Mouse (Mus musculus) forebrain, embryonic 16.5 days (tissue): Measurements from ENCODE around the gene Gm19426. TPM values are rescaled to one million over a fixed set of nuclear protein-coding genes. Genes with fewer than 3 reads are reported as not detected.
"Not testable (repeated sequence)": the region's sequence is repeated elsewhere in the genome, so short reads cannot be mapped to it uniquely, and the experiment has no call there.

Experiments
- ATAC-seq: fragments of 200-750 bp; cut with Nextera tagmentation; 2 replicates; pipeline ENCODE4 v1.8.0; 2017; ENCODE audit warnings: mild to moderate bottlenecking, moderate library complexity
- H3K27ac ChIP-seq: fragments of 300-500 bp; sonication (generic); 2 replicates; pipeline ENCODE4 v1.5.1; 2014; ENCODE audit warnings: low read length, control low read depth
- H3K27me3 ChIP-seq: fragments of 300-500 bp; sonication (generic); replicated peaks from 2 replicates; pipeline ENCODE4 v1.6.1; 2014; ENCODE audit warnings: low read length; ENCODE audit not compliant: control insufficient read depth, insufficient read depth
- H3K36me3 ChIP-seq: fragments of 300-500 bp; sonication (generic); 2 replicates; pipeline ENCODE4 v1.6.1; 2014; ENCODE audit not compliant: control insufficient read depth, insufficient read depth
- H3K4me1 ChIP-seq: fragments of 300-500 bp; sonication (generic); replicated peaks from 2 replicates; pipeline ENCODE4 v1.6.1; 2014; ENCODE audit warnings: low read length; ENCODE audit not compliant: control insufficient read depth, insufficient read depth
- H3K4me2 ChIP-seq: fragments of 300-500 bp; sonication (generic); 2 replicates; pipeline ENCODE4 v1.6.1; 2014; ENCODE audit warnings: mild to moderate bottlenecking, low read length, control low read depth
- H3K4me3 ChIP-seq: fragments of 300-500 bp; sonication (generic); replicated peaks from 2 replicates; pipeline ENCODE4 v1.5.1; 2014; ENCODE audit warnings: mild to moderate bottlenecking, low read length, control low read depth
- H3K9ac ChIP-seq: fragments of 300-500 bp; sonication (generic); replicated peaks from 2 replicates; pipeline ENCODE4 v1.6.1; 2014; ENCODE audit warnings: low read depth, low read length, control low read depth
- H3K9me3 ChIP-seq: fragments of 300-500 bp; sonication (generic); 2 replicates; pipeline ENCODE4 v1.6.1; 2016; ENCODE audit warnings: low read length; ENCODE audit not compliant: control insufficient read depth
- WGBS: fragments of 180-500 bp; shearing (Covaris S2); extraction: QIAGEN DNeasy Blood & Tissue Kit; methylation state at CpG from one replicate; pipeline ENCODE4 v1.1.7; 2014; 5-methylcytosine and 5-hydroxymethylcytosine counted together
- polyA plus RNA-seq: library from polyadenylated mRNA; unstranded; fragments of >200 nt; fragmentation: Nextera tagmentation; extraction: Ambion mirVana; gene quantifications from 2 replicates; pipeline ENCODE4 v1.2.1, GENCODE M21; 2015

Gm19426 gene
- polyA plus RNA-seq, 1 experiment from 2014 or later, result 4.9 TPM

GRCm38 (mm10) chr2:84732394-84732793 lies 11.1 kb downstream of the Gm19426 start:
- Histone ChIP-seq H3K9ac (no peak overlapping the region), H3K27ac (no peak overlapping the region), H3K4me1 (peaks cover 40% of the 10 kb centered on the region), H3K4me2 (no peak overlapping the region), H3K9me3 (no peaks in the 10 kb centered on the region), H3K4me3 (no peak overlapping the region), H3K36me3 (no peaks in the 10 kb centered on the region), H3K27me3 (no peaks in the 10 kb centered on the region)
- WGBS, result 86% methylated on average over 1 of the region's 1 CpGs
- no peak for ATAC-seq

- no peak overlapping the region for H3K4me3 ChIP-seq
- 82% methylated on average over 3 of the region's 3 CpGs for WGBS
- no peak overlapping the region for H3K9ac ChIP-seq
- H3K36me3 ChIP-seq, result no peaks in the 10 kb centered on the region
- H3K27me3 ChIP-seq, result no peaks in the 10 kb centered on the region
- H3K4me1 ChIP-seq, result peaks cover 34% of the 10 kb centered on the region
- no peak for ATAC-seq
- no peak overlapping the region for H3K4me2 ChIP-seq
- no peak overlapping the region for H3K27ac ChIP-seq
- H3K9me3 ChIP-seq, result no peaks in the 10 kb centered on the region
These were observed 12.2 kb downstream of the Gm19426 start for GRCm38 (mm10) chr2:84731206-84731605.

DNA sequence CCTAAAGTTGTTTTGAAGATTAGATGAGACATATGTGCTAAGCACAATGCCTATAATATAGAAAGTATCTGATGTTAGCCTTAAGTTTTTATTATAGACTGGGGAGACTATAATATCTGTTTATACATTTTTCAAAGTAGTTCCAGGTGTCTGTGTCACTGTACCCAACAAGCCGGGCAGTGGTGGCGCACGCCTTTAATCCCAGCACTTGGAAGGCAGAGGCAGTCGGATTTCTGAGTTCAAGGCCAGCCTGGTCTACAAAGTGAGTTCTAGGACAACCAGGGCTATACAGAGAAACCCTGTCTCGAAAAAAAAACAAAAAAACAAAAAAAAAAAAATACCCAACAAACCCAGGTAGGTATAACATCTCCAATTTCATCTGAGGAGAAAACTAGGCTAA lies 15.3 kb downstream of the Gm19426 start:
- peaks cover 26% of the 10 kb centered on the region for H3K4me1 ChIP-seq
- not testable (repeated sequence) for H3K9ac ChIP-seq, H3K36me3 ChIP-seq, H3K4me3 ChIP-seq, ATAC-seq, H3K9me3 ChIP-seq, H3K4me2 ChIP-seq, H3K27ac ChIP-seq, H3K27me3 ChIP-seq
- WGBS, result 79% methylated on average over 5 of the region's 5 CpGs

DNA sequence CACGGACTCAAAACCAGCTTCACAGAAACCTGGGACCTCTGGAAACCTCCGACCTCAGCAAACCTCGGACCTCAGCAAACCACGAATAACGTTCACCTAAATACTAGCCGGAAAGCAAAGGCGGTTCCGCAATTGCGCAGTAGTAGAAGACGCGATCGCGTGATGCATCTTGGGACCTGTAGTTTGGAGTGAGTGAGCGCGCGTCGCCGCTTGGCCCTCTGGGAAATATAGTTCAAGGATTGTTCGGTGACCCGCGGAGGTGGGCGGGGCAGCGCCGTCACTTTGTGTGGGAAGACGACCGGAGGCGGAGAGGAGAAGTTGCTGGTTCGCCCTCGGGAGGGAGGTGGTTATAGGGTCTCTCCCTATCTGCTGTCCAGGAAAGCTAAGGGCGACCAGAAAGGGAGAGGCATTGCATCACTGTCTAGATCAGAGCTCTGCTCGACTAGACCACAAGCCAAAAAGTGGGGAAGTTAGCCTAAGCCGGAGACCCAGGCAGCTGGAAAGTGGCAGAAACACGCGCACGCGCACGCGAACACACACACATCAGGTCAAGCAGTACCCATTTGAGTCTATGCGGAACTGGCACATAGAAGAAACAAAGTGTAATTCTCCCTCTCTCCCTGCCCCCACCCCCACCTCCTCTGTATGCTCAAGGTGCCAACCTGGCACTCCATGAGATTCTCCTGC lies 16.1 kb downstream of the Gm19426 start, which contains the start of gene Clp1:
Gene Clp1 (minus strand): TSS at position 179 of the 687 bp plus-strand sequence.
- H3K27me3 ChIP-seq, result no peaks in the 10 kb centered on the region
- H3K4me1 ChIP-seq, result peaks cover 25% of the 10 kb centered on the region
- no peaks in the 10 kb centered on the region for H3K9me3 ChIP-seq
- peak; percentile 97 for ATAC-seq
- peak within 1 kb of the TSS; percentile 98 for H3K4me2 ChIP-seq
- peak within 1 kb of the TSS; percentile 86 for H3K27ac ChIP-seq
- under 1% methylated on average over 39 of the region's 39 CpGs for WGBS
- H3K36me3 ChIP-seq, result peaks cover 7% of the 10 kb centered on the region
- peak within 1 kb of the TSS; percentile 70 for H3K4me3 ChIP-seq
- peak within 1 kb of the TSS; percentile 71 for H3K9ac ChIP-seq

DNA sequence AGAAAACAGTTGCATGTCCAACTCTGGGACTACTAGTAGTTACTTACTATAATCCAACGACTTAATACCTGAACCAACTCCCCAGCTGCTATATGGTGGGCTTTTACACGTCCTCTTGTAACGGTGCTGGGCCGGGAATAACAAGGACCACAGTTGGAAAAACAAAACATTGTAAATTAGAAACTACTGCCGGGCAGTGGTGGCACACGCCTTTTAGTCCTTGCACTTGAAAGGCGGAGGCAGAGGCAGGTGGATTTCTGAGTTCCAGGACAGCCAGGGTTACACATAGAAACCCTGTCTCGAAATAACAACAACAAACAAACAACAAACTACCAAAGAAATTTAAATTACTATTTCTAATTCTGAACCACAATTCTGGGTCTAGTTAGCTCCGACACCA lies 16.7 kb downstream of the Gm19426 start:
- H3K36me3 ChIP-seq, result peaks cover 7% of the 10 kb centered on the region
- peak overlapping the region; percentile 61 for H3K9ac ChIP-seq
- H3K27ac ChIP-seq, result no peak overlapping the region
- no peaks in the 10 kb centered on the region for H3K27me3 ChIP-seq
- H3K9me3 ChIP-seq, result no peaks in the 10 kb centered on the region
- ATAC-seq, result peak; percentile 9
- peak overlapping the region; percentile 70 for H3K4me3 ChIP-seq
- peaks cover 25% of the 10 kb centered on the region for H3K4me1 ChIP-seq
- 3% methylated on average over 9 of the region's 9 CpGs for WGBS
- H3K4me2 ChIP-seq, result peak overlapping the region; percentile 98

GRCm38 (mm10) chr2:84725770-84726169 lies 17.7 kb downstream of the Gm19426 start:
- H3K36me3 ChIP-seq, result peaks cover 9% of the 10 kb centered on the region
- no peak overlapping the region for H3K4me3 ChIP-seq
- peaks cover 25% of the 10 kb centered on the region for H3K4me1 ChIP-seq
- H3K9ac ChIP-seq, result no peak overlapping the region
- no peak for ATAC-seq
- no peaks in the 10 kb centered on the region for H3K9me3 ChIP-seq
- no peak overlapping the region for H3K27ac ChIP-seq
- no peak overlapping the region for H3K4me2 ChIP-seq
- H3K27me3 ChIP-seq, result no peaks in the 10 kb centered on the region
- WGBS, result 93% methylated on average over 10 of the region's 10 CpGs

DNA sequence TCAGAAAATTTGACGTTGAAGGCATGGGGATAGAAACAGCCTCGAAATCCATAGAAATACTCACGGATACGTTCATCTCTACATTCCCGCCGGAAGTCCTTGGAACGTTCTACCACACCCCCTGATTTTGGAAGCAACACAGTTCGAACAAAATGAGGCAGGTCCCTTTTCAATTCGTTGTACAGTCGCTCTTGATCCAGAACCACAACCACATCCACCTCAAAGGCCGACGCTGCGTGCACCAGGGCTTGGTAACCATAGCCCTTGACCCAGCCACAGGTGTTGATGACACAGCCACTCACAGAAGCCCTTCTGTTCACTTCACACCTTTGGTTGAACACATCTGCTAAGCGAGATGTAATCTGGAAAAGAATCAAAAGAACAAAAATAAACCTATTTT lies 19.6 kb downstream of the Gm19426 start:
- H3K4me3 ChIP-seq, result no peak overlapping the region
- H3K36me3 ChIP-seq, result peaks cover 9% of the 10 kb centered on the region
- WGBS, result 93% methylated on average over 14 of the region's 14 CpGs
- H3K4me2 ChIP-seq, result no peak overlapping the region
- no peak for ATAC-seq
- H3K9me3 ChIP-seq, result no peaks in the 10 kb centered on the region
- H3K4me1 ChIP-seq, result peaks cover 25% of the 10 kb centered on the region
- H3K27me3 ChIP-seq, result no peaks in the 10 kb centered on the region
- H3K27ac ChIP-seq, result no peak overlapping the region
- no peak overlapping the region for H3K9ac ChIP-seq

DNA sequence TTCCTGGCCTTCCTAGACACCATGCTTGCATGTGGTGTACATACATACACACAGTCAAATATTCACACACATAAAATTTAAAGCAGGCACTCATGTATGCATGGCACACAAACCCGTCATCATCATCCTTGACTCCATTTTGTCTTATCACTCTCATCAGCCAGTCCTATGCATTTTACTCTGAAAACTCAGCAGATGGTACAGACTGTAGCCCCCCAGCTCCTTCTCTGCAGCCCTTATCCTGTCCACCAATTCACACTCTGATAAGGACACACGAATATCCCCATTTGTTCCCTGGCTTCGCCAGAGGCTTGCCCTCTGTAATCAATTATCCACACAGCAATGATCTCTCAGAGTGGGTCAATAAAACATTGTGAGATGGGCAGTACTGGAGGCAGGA lies 22.3 kb downstream of the Gm19426 start:
- WGBS, result 88% methylated on average over 3 of the region's 3 CpGs
- no peak overlapping the region for H3K27ac ChIP-seq
- no peak overlapping the region for H3K9ac ChIP-seq
- H3K4me2 ChIP-seq, result no peak overlapping the region
- peaks cover 9% of the 10 kb centered on the region for H3K36me3 ChIP-seq
- H3K4me3 ChIP-seq, result no peak overlapping the region
- ATAC-seq, result no peak
- H3K9me3 ChIP-seq, result no peaks in the 10 kb centered on the region
- peaks cover 19% of the 10 kb centered on the region for H3K4me1 ChIP-seq
- H3K27me3 ChIP-seq, result no peaks in the 10 kb centered on the region

GRCm38 (mm10) chr2:84720718-84721117 lies 22.7 kb downstream of the Gm19426 start:
- Histone ChIP-seq H3K27me3 (no peaks in the 10 kb centered on the region), H3K9ac (no peak overlapping the region), H3K4me2 (no peak overlapping the region), H3K9me3 (no peaks in the 10 kb centered on the region), H3K27ac (no peak overlapping the region), H3K36me3 (peaks cover 9% of the 10 kb centered on the region), H3K4me3 (no peak overlapping the region), H3K4me1 (peaks cover 15% of the 10 kb centered on the region)
- WGBS, result 77% methylated on average over 2 of the region's 2 CpGs
- no peak for ATAC-seq
